Mouse (Mus musculus) stomach, postnatal 0 days (tissue): ENCODE measurements around the gene 1700067P10Rik.

ENCODE experiments used
- CTCF ChIP-seq: IDR thresholded peaks from 2 replicates; pipeline ENCODE4 v1.5.1; 2016; ENCODE audit warnings: antibody characterized with exemption, low read depth, mild to moderate bottlenecking, moderate library complexity
- EP300 ChIP-seq: optimal IDR thresholded peaks from 2 replicates; pipeline ENCODE3; 2016; ENCODE audit warnings: antibody characterized with exemption

- peak; percentile 67 for TF ChIP-seq CTCF
- no peak for TF ChIP-seq EP300
These were observed 21.6 kb downstream of the 1700067P10Rik start for GRCm38 (mm10) chr17:48110547-48111287.
